In the genomic region with DNA sequence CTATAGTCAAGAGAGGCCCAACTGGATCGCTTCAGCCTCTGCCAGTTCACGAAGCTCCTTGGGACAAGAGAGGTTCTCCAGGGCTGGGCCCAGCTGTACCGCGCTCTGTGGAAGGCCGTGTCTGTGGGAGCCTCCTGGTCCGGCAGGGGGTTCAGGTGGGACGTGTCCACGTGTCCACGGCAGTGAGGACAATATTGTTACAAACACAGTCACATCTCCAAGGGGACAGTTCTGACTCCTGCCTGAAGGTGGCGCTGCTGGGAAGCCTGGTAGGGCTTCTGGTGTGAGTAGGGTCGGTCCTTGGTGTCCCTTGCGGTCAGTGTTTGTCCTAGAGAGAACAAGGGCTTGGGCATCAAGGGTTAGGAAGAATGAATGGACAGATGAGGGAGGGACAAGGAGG, we compare ENCODE assay signal across 9 mouse cellular contexts. TPM values are rescaled to one million over a fixed set of nuclear protein-coding genes. Genes with fewer than 3 reads are reported as not detected.
A peak's percentile ranks its signal among the peaks of the same experiment; 100 is the strongest.
DNase-seq lines count a peak whose midpoint lies in the region; ATAC-seq and TF ChIP-seq lines count a peak whose summit lies in the region.
"Had no signal": no experiment of that assay in that cellular context is flagged by ENCODE, and none has a peak within 500 bp of the region (broad histone marks: within the 10 kb centered on the region; RNA-seq: fewer than 3 reads in every experiment).

No protein-coding gene starts in this region.

- no peak for DNase-seq in forebrain, postnatal 0 days
- no peak for DNase-seq in forebrain, embryonic 10.5 days (ENCODE audit: extremely low spot score, low spot score)
- DNase-seq in lung, adult 2 months: peak; percentile 28
- no peak for DNase-seq in lung, postnatal 25 days (ENCODE audit: low spot score)
- DNase-seq in embryonic facial prominence, embryonic 10.5 days (ENCODE audit: low spot score): peak; percentile 41
- peak; percentile 58 for DNase-seq in thymus, adult 2 months
- no peak for DNase-seq in T-cell, adult 2 months (ENCODE audit: low spot score)

- peak; percentile 64 for TF ChIP-seq CTCF in forebrain, postnatal 0 days (IDR thresholded peaks at IDR 0.05; ENCODE audit: low read depth)
- TF ChIP-seq CTCF in lung, adult 2 months (IDR thresholded peaks at IDR 0.05; ENCODE audit: insufficient read depth, low read length): peak; percentile 55
- peak; percentile 74; the same call in 1 of the 2 replicates for TF ChIP-seq CTCF in thymus, adult 2 months (IDR thresholded peaks at IDR 0.05; ENCODE audit: borderline replicate concordance, control insufficient read depth, extremely low read depth, insufficient read depth, low read length, poor library complexity)

- no peaks in the 10 kb centered on the region for H3K9me3 ChIP-seq in forebrain, postnatal 0 days (ENCODE audit: low read length)
- H3K9me3 ChIP-seq in forebrain, embryonic 10.5 days: no peaks in the 10 kb centered on the region
- no peaks in the 10 kb centered on the region for H3K9me3 ChIP-seq in embryonic facial prominence, embryonic 10.5 days
- no peaks in the 10 kb centered on the region for H3K9me3 ChIP-seq in forebrain, embryonic 13.5 days (replicated peaks)
- H3K9me3 ChIP-seq: lung, embryonic 15.5 days had no signal

- WGBS in forebrain, postnatal 0 days: 88% methylated on average over 12 of the region's 12 CpGs
- WGBS in forebrain, embryonic 10.5 days: 92% methylated on average over 12 of the region's 12 CpGs
- 86% methylated on average over 12 of the region's 12 CpGs for WGBS in lung, adult 2 months
- WGBS in embryonic facial prominence, embryonic 10.5 days: 91% methylated on average over 12 of the region's 12 CpGs
- 95% methylated on average over 12 of the region's 12 CpGs for WGBS in thymus, adult 2 months
- WGBS in forebrain, embryonic 13.5 days: 87% methylated on average over 12 of the region's 12 CpGs

- H3K4me1 ChIP-seq in forebrain, postnatal 0 days (ENCODE audit: insufficient read depth): no peaks in the 10 kb centered on the region
- peaks cover 15% of the 10 kb centered on the region for H3K4me1 ChIP-seq in forebrain, embryonic 10.5 days
- H3K4me1 ChIP-seq in lung, adult 2 months (ENCODE audit: control insufficient read depth, insufficient read depth, low read length): peaks cover 9% of the 10 kb centered on the region
- H3K4me1 ChIP-seq in embryonic facial prominence, embryonic 10.5 days: peaks cover 27% of the 10 kb centered on the region
- peaks cover 29% of the 10 kb centered on the region for H3K4me1 ChIP-seq in thymus, adult 2 months (replicated peaks; ENCODE audit: control insufficient read depth, insufficient read depth, low read length)
- H3K4me1 ChIP-seq in forebrain, embryonic 13.5 days: no peaks in the 10 kb centered on the region

- no peak for ATAC-seq in forebrain, postnatal 0 days
- no peak for ATAC-seq in forebrain, embryonic 13.5 days

- H3K4me3 ChIP-seq in forebrain, postnatal 0 days (ENCODE audit: low read depth, low read length): no peak overlapping the region
- H3K4me3 ChIP-seq in forebrain, embryonic 10.5 days: no peak overlapping the region
- H3K4me3 ChIP-seq in lung, adult 2 months (replicated peaks; ENCODE audit: extremely low read depth, low read depth, low read length): no peak overlapping the region
- H3K4me3 ChIP-seq in embryonic facial prominence, embryonic 10.5 days: no peak overlapping the region
- H3K4me3 ChIP-seq in thymus, adult 2 months (ENCODE audit: control insufficient read depth, insufficient read depth, low read length): no peak overlapping the region
- no peak overlapping the region for H3K4me3 ChIP-seq in forebrain, embryonic 13.5 days
- H3K4me3 ChIP-seq: lung, embryonic 15.5 days had no signal

- H3K4me2 ChIP-seq in forebrain, postnatal 0 days (ENCODE audit: low read depth): no peak overlapping the region
- H3K4me2 ChIP-seq in forebrain, embryonic 13.5 days: no peak overlapping the region
- H3K4me2 ChIP-seq: lung, embryonic 15.5 days had no signal

- H3K9ac ChIP-seq in forebrain, postnatal 0 days: no peak overlapping the region
- no peak overlapping the region for H3K9ac ChIP-seq in forebrain, embryonic 13.5 days
- H3K9ac ChIP-seq: lung, embryonic 15.5 days had no signal

- no peak for TF ChIP-seq POLR2A in lung, adult 2 months (IDR thresholded peaks at IDR 0.05; ENCODE audit: borderline replicate concordance, extremely low read depth, low read depth, low read length)
- no peak for TF ChIP-seq POLR2A in thymus, adult 2 months (IDR thresholded peaks at IDR 0.05; ENCODE audit: control insufficient read depth, extremely low read depth, insufficient read depth, low read length, poor library complexity)

- H3K27me3 ChIP-seq in forebrain, postnatal 0 days (ENCODE audit: insufficient read depth, low read length): no peaks in the 10 kb centered on the region
- no peaks in the 10 kb centered on the region for H3K27me3 ChIP-seq in forebrain, embryonic 10.5 days (ENCODE audit: poor library complexity, severe bottlenecking)
- no peaks in the 10 kb centered on the region for H3K27me3 ChIP-seq in embryonic facial prominence, embryonic 10.5 days (replicated peaks; ENCODE audit: low read depth, poor library complexity, severe bottlenecking)
- no peaks in the 10 kb centered on the region for H3K27me3 ChIP-seq in thymus, adult 2 months (ENCODE audit: control insufficient read depth, insufficient read depth, low read length)
- H3K27me3 ChIP-seq in forebrain, embryonic 13.5 days: no peaks in the 10 kb centered on the region
- H3K27me3 ChIP-seq: lung, embryonic 15.5 days had no signal

- peaks cover 57% of the 10 kb centered on the region for H3K36me3 ChIP-seq in forebrain, postnatal 0 days (ENCODE audit: insufficient read depth)
- peaks cover 64% of the 10 kb centered on the region for H3K36me3 ChIP-seq in forebrain, embryonic 10.5 days (replicated peaks)
- peaks cover 69% of the 10 kb centered on the region for H3K36me3 ChIP-seq in embryonic facial prominence, embryonic 10.5 days (replicated peaks)
- H3K36me3 ChIP-seq in thymus, adult 2 months (ENCODE audit: control insufficient read depth, insufficient read depth, low read length): no peaks in the 10 kb centered on the region
- H3K36me3 ChIP-seq in forebrain, embryonic 13.5 days (ENCODE audit: poor library complexity, severe bottlenecking): peaks cover 59% of the 10 kb centered on the region

- H3K27ac ChIP-seq in forebrain, postnatal 0 days (ENCODE audit: low read depth, low read length): no peak overlapping the region
- H3K27ac ChIP-seq in forebrain, embryonic 10.5 days: no peak overlapping the region
- H3K27ac ChIP-seq in embryonic facial prominence, embryonic 10.5 days (replicated peaks): no peak overlapping the region
- H3K27ac ChIP-seq in thymus, adult 2 months (ENCODE audit: control insufficient read depth, insufficient read depth, low read length): no peak overlapping the region
- H3K27ac ChIP-seq in forebrain, embryonic 13.5 days: no peak overlapping the region

RNA-seq across cellular contexts. Expression of a gene that starts 33.9 kb away (rescaled TPM):
- total RNA-seq in forebrain, postnatal 0 days (2014; rRNA removed): 33.9 and 47.1 TPM in 2 replicates
- 41.2 and 53.6 TPM in 2 replicates for polyA plus RNA-seq in forebrain, postnatal 0 days (2015; fragmentation: Nextera tagmentation; extraction: Ambion mirVana)
- 92.6 and 98.9 TPM in 2 replicates for polyA plus RNA-seq in forebrain, embryonic 10.5 days (2016; fragmentation: Nextera tagmentation; extraction: Ambion mirVana)
- polyA plus RNA-seq in lung, adult 2 months (2012; rRNA removed): 16.8 and 23.4 TPM in 2 replicates
- 114 and 122 TPM in 2 replicates for polyA plus RNA-seq in embryonic facial prominence, embryonic 10.5 days (2016; fragmentation: Nextera tagmentation; extraction: Ambion mirVana)
- polyA plus RNA-seq in thymus, adult 2 months (2012; rRNA removed): 75.6 and 83.9 TPM in 2 replicates
- 72.9 and 80.2 TPM in 2 replicates for polyA plus RNA-seq in forebrain, embryonic 13.5 days (2015; fragmentation: Nextera tagmentation; extraction: Ambion mirVana)

Comparison
In these comparisons a context has a peak if more than half of its experiments do, and no peak if none do; other contexts are left out.
1. DNase-seq: peak in lung, adult 2 months (single experiment), embryonic facial prominence, embryonic 10.5 days (single experiment) and thymus, adult 2 months (single experiment); none in forebrain, postnatal 0 days (single experiment), forebrain, embryonic 10.5 days (single experiment), lung, postnatal 25 days (single experiment) and T-cell, adult 2 months (single experiment).
2. Peak in every context shown above with its lines, with median percentiles within 50 percentile points of each other: CTCF ChIP-seq.